Mouse (Mus musculus) sigmoid colon, adult 10 weeks (tissue): Measurements from ENCODE around the gene Coq8a. TPM values are rescaled to one million over a fixed set of nuclear protein-coding genes. Genes with fewer than 3 reads are reported as not detected.

Experiments used
- polyA plus RNA-seq: library from polyadenylated mRNA; stranded (reverse); fragments of 350-450 nt; fragmentation: Illumina TruSeq; extraction: RNeasy Lipid Tissue Mini Kit (QIAGEN cat#74804); gene quantifications from one replicate; pipeline ENCODE4 v1.2.3, GENCODE M21; 2014; ENCODE audit warnings: low read depth, low replicate concordance

Gene Coq8a
- 5.6 TPM for polyA plus RNA-seq

GRCm38 (mm10) chr1:180198959-180199714 lies at the start of gene Coq8a:
Gene Coq8a, minus strand, starts transcription at chr1:180199602.

Other genes starting within 250 kb of the Coq8a start
- gene Cdc42bpa, start 239.1 kb downstream of the Coq8a start, polyA plus RNA-seq, result 68.1 TPM
- 4.1 TPM for gene Psen2, start 63.8 kb upstream of the Coq8a start, polyA plus RNA-seq
- gene Itpkb, start 130.9 kb upstream of the Coq8a start, polyA plus RNA-seq, result 6.3 TPM